Mouse (Mus musculus) monocyte, adult 59 days (primary cell): ENCODE data around the gene Rab3gap2. TPM values are rescaled to one million over a fixed set of nuclear protein-coding genes. Genes with fewer than 3 reads are reported as not detected.

ENCODE experiments used
- total RNA-seq, 2 experiments: library from RNA; stranded (reverse); gene quantifications; one replicate each; pipeline ENCODE4 v1.2.4; 2023

Gene Rab3gap2
- 10 to 100 TPM; 48.0 to 55.3 TPM for total RNA-seq

GRCm38 (mm10) chr1:185203909-185204661, at the start of gene Rab3gap2:
Gene Rab3gap2, plus strand, starts transcription at chr1:185204117.

GRCm38 (mm10) chr1:185328721-185329610, 125.0 kb downstream of the Rab3gap2 start, which contains the start of gene Iars2:
Gene Iars2, minus strand, starts transcription at chr1:185329396.

DNA sequence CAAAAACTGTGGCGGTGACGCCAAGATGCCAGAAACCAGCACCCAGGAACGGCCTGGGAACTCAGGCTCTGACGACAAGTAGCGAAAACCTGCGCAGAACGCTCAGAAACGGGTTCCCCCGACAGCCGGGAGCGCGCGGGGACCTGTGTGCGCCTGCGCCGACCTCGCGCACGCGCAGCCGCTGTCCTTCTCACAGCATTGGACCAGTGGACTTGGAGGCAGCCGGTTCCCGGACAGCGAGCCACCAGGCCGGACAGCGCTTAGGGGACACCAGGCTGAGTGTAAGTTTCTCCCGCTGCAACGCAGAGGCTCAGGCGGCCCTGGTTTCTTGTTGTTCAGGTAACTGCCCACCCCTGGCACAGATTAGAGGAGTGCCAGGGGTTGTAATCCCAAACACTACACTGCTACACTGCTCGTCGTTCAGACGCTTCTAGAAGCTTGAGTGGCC, 128.1 kb downstream of the Rab3gap2 start, which contains the start of gene Bpnt1:
Bpnt1 (plus strand) TSS at position 167 of the 448 bp plus-strand sequence.

Other genes starting within 250 kb of the Rab3gap2 start
- not detected for gene Mark1, start 204.5 kb upstream of the Rab3gap2 start, total RNA-seq
- gene Iars2, start 125.3 kb downstream of the Rab3gap2 start, total RNA-seq = 10 to 100 TPM; 17.9 to 20.0 TPM
- gene Bpnt1, start 128.0 kb downstream of the Rab3gap2 start, total RNA-seq = 10 to 100 TPM; 17.7 to 28.9 TPM
- gene Eprs, start 158.9 kb downstream of the Rab3gap2 start, total RNA-seq = 10 to 100 TPM; 75.2 to 76.3 TPM